Mouse (Mus musculus): ENCODE results near the gene Dhps. TPM values are rescaled to one million over a fixed set of nuclear protein-coding genes. Genes with fewer than 3 reads are reported as not detected.
A peak's percentile ranks its signal among the peaks of the same experiment; 100 is the strongest.

Gene Dhps
- 43.5 and 103 TPM in 2 replicates for polyA plus RNA-seq (2012; ENCODE audit: insufficient read depth, low replicate concordance)

GRCm38 (mm10) chr8:85071514-85072281, at the start of gene Dhps:
Gene Dhps, plus strand, starts transcription at chr8:85071757.
- Histone ChIP-seq H3K36me3 (replicated peaks; ENCODE audit: low read length) (peaks cover 66% of the 10 kb centered on the region), H3K4me3 (replicated peaks) (peak within 1 kb of the TSS; percentile 99), H3K4me1 (peaks cover 38% of the 10 kb centered on the region), H3K9me3 (no peaks in the 10 kb centered on the region), H3K27me3 (replicated peaks) (no peaks in the 10 kb centered on the region)
- TF ChIP-seq GATA1 (IDR thresholded peaks at IDR 0.05; ENCODE audit: borderline replicate concordance, low read length) (no peak), FLI1 (IDR thresholded peaks at IDR 0.05; ENCODE audit: low read length) (peak; percentile 64; the same call in 1 of the 2 replicates)

- Histone ChIP-seq H3K4me1 (peaks cover 31% of the 10 kb centered on the region), H3K4me3 (replicated peaks) (peak overlapping the region; percentile 97), H3K9me3 (no peaks in the 10 kb centered on the region), H3K36me3 (replicated peaks; ENCODE audit: low read length) (peaks cover 56% of the 10 kb centered on the region), H3K27me3 (replicated peaks) (no peaks in the 10 kb centered on the region)
- TF ChIP-seq FLI1 (IDR thresholded peaks at IDR 0.05; ENCODE audit: low read length) (no peak), GATA1 (IDR thresholded peaks at IDR 0.05; ENCODE audit: borderline replicate concordance, low read length) (no peak)
Measured at GRCm38 (mm10) chr8:85023846-85024245, 47.7 kb upstream of the Dhps start.

GRCm38 (mm10) chr8:85025098-85025932, 46.2 kb upstream of the Dhps start, which contains the start of gene Asna1:
Gene Asna1, minus strand, starts transcription at chr8:85025281.
- H3K4me1 ChIP-seq = peaks cover 46% of the 10 kb centered on the region
- no peaks in the 10 kb centered on the region for H3K27me3 ChIP-seq (replicated peaks)
- no peak for TF ChIP-seq FLI1 (IDR thresholded peaks at IDR 0.05; ENCODE audit: low read length)
- no peak for TF ChIP-seq GATA1 (IDR thresholded peaks at IDR 0.05; ENCODE audit: borderline replicate concordance, low read length)
- H3K4me3 ChIP-seq (replicated peaks) = peak within 1 kb of the TSS; percentile 97
- peaks cover 56% of the 10 kb centered on the region for H3K36me3 ChIP-seq (replicated peaks; ENCODE audit: low read length)
- H3K9me3 ChIP-seq = no peaks in the 10 kb centered on the region

GRCm38 (mm10) chr8:85026670-85027515, 44.7 kb upstream of the Dhps start, which contains the start of gene Trir:
Gene Trir, plus strand, starts transcription at chr8:85026823.
- H3K9me3 ChIP-seq = no peaks in the 10 kb centered on the region
- H3K4me1 ChIP-seq = peaks cover 56% of the 10 kb centered on the region
- H3K4me3 ChIP-seq (replicated peaks) = peak within 1 kb of the TSS; percentile 99
- H3K36me3 ChIP-seq (replicated peaks; ENCODE audit: low read length) = peaks cover 55% of the 10 kb centered on the region
- no peaks in the 10 kb centered on the region for H3K27me3 ChIP-seq (replicated peaks)
- TF ChIP-seq GATA1 (IDR thresholded peaks at IDR 0.05; ENCODE audit: borderline replicate concordance, low read length) = no peak
- TF ChIP-seq FLI1 (IDR thresholded peaks at IDR 0.05; ENCODE audit: low read length) = no peak

GRCm38 (mm10) chr8:85027516-85027855, 44.1 kb upstream of the Dhps start:
- Histone ChIP-seq H3K4me1 (peaks cover 56% of the 10 kb centered on the region), H3K36me3 (replicated peaks; ENCODE audit: low read length) (peaks cover 55% of the 10 kb centered on the region), H3K27me3 (replicated peaks) (no peaks in the 10 kb centered on the region), H3K9me3 (no peaks in the 10 kb centered on the region), H3K4me3 (replicated peaks) (peak overlapping the region; percentile 99)
- TF ChIP-seq FLI1 (IDR thresholded peaks at IDR 0.05; ENCODE audit: low read length) = no peak
- no peak for TF ChIP-seq GATA1 (IDR thresholded peaks at IDR 0.05; ENCODE audit: borderline replicate concordance, low read length)

GRCm38 (mm10) chr8:85027922-85028321, 43.6 kb upstream of the Dhps start:
- Histone ChIP-seq H3K9me3 (no peaks in the 10 kb centered on the region), H3K27me3 (replicated peaks) (no peaks in the 10 kb centered on the region), H3K4me1 (peaks cover 58% of the 10 kb centered on the region), H3K4me3 (replicated peaks) (peak overlapping the region; percentile 99), H3K36me3 (replicated peaks; ENCODE audit: low read length) (peaks cover 57% of the 10 kb centered on the region)
- no peak for TF ChIP-seq GATA1 (IDR thresholded peaks at IDR 0.05; ENCODE audit: borderline replicate concordance, low read length)
- no peak for TF ChIP-seq FLI1 (IDR thresholded peaks at IDR 0.05; ENCODE audit: low read length)

- H3K4me3 ChIP-seq (replicated peaks) = peak overlapping the region; percentile 99
- H3K36me3 ChIP-seq (replicated peaks; ENCODE audit: low read length) = peaks cover 55% of the 10 kb centered on the region
- H3K9me3 ChIP-seq = no peaks in the 10 kb centered on the region
- H3K27me3 ChIP-seq (replicated peaks) = no peaks in the 10 kb centered on the region
- H3K4me1 ChIP-seq = peaks cover 58% of the 10 kb centered on the region
- TF ChIP-seq FLI1 (IDR thresholded peaks at IDR 0.05; ENCODE audit: low read length) = no peak
- TF ChIP-seq GATA1 (IDR thresholded peaks at IDR 0.05; ENCODE audit: borderline replicate concordance, low read length) = no peak
Measured at GRCm38 (mm10) chr8:85029271-85029670, 42.3 kb upstream of the Dhps start.

- Histone ChIP-seq H3K4me3 (replicated peaks) (no peak overlapping the region), H3K36me3 (replicated peaks; ENCODE audit: low read length) (peaks cover 55% of the 10 kb centered on the region), H3K4me1 (peaks cover 61% of the 10 kb centered on the region), H3K9me3 (no peaks in the 10 kb centered on the region), H3K27me3 (replicated peaks) (no peaks in the 10 kb centered on the region)
- TF ChIP-seq GATA1 (IDR thresholded peaks at IDR 0.05; ENCODE audit: borderline replicate concordance, low read length) (no peak), FLI1 (IDR thresholded peaks at IDR 0.05; ENCODE audit: low read length) (no peak)
Measured at GRCm38 (mm10) chr8:85032622-85033311, 38.8 kb upstream of the Dhps start.

- H3K36me3 ChIP-seq (replicated peaks; ENCODE audit: low read length) = peaks cover 51% of the 10 kb centered on the region
- no peak overlapping the region for H3K4me3 ChIP-seq (replicated peaks)
- TF ChIP-seq FLI1 (IDR thresholded peaks at IDR 0.05; ENCODE audit: low read length) (no peak), GATA1 (IDR thresholded peaks at IDR 0.05; ENCODE audit: borderline replicate concordance, low read length) (no peak)
- no peaks in the 10 kb centered on the region for H3K27me3 ChIP-seq (replicated peaks)
- peaks cover 59% of the 10 kb centered on the region for H3K4me1 ChIP-seq
- no peaks in the 10 kb centered on the region for H3K9me3 ChIP-seq
Measured at GRCm38 (mm10) chr8:85033867-85034266, 37.7 kb upstream of the Dhps start.

Data from megakaryocyte, embryonic 14.5 days (primary cell).